Mouse (Mus musculus) retina, postnatal 1 day (tissue): Measurements from ENCODE around the gene Hpca.
A peak's percentile ranks its signal among the peaks of the same experiment; 100 is the strongest.

Experiments
- DNase-seq: peaks from one replicate; pipeline ENCODE4 v3.0.0-alpha.2; 2012

The Hpca gene

GRCm38 (mm10) chr4:129135637-129136036 is 13.8 kb upstream of the Hpca start:
- DNase-seq, result no peak

- DNase-seq, result peak; percentile 94
Measured at GRCm38 (mm10) chr4:129134799-129135585, 13.2 kb upstream of the Hpca start.

- DNase-seq, result no peak
Measured at GRCm38 (mm10) chr4:129130755-129131303, 9.0 kb upstream of the Hpca start.

GRCm38 (mm10) chr4:129130149-129130548 is 8.3 kb upstream of the Hpca start:
- DNase-seq, result peak; percentile 79

GRCm38 (mm10) chr4:129129387-129129786 is 7.6 kb upstream of the Hpca start:
- no peak for DNase-seq

- no peak for DNase-seq
Measured at GRCm38 (mm10) chr4:129128582-129129338, 6.9 kb upstream of the Hpca start.

GRCm38 (mm10) chr4:129125736-129126451 is 4.1 kb upstream of the Hpca start:
- peak; percentile 82 for DNase-seq

GRCm38 (mm10) chr4:129124652-129125146 is 2.9 kb upstream of the Hpca start:
- peak; percentile 92 for DNase-seq

GRCm38 (mm10) chr4:129122719-129123118 is 883 bp upstream of the Hpca start:
- no peak for DNase-seq

GRCm38 (mm10) chr4:129122107-129122506 is 271 bp upstream of the Hpca start:
- no peak for DNase-seq

GRCm38 (mm10) chr4:129120520-129121445 is 1.1 kb downstream of the Hpca start:
- peak; percentile 89 for DNase-seq

GRCm38 (mm10) chr4:129119708-129120107 is 2.1 kb downstream of the Hpca start:
- no peak for DNase-seq

- no peak for DNase-seq
Measured at GRCm38 (mm10) chr4:129117720-129118510, 3.9 kb downstream of the Hpca start.

- DNase-seq, result no peak
Measured at GRCm38 (mm10) chr4:129116703-129117102, 5.1 kb downstream of the Hpca start.

- DNase-seq, result peak; percentile 96
Measured at GRCm38 (mm10) chr4:129113083-129113988, 8.5 kb downstream of the Hpca start.

- DNase-seq, result peak; percentile 53
Measured at GRCm38 (mm10) chr4:129112231-129112630, 9.6 kb downstream of the Hpca start.

- no peak for DNase-seq
Measured at GRCm38 (mm10) chr4:129111350-129111749, 10.5 kb downstream of the Hpca start.

- DNase-seq, result no peak
Measured at GRCm38 (mm10) chr4:129110804-129111203, 11.0 kb downstream of the Hpca start.

GRCm38 (mm10) chr4:129108624-129109023 is 13.2 kb downstream of the Hpca start:
- DNase-seq, result no peak
